Comparison of ENCODE assay signal across 9 mouse cellular contexts in the genomic region with DNA sequence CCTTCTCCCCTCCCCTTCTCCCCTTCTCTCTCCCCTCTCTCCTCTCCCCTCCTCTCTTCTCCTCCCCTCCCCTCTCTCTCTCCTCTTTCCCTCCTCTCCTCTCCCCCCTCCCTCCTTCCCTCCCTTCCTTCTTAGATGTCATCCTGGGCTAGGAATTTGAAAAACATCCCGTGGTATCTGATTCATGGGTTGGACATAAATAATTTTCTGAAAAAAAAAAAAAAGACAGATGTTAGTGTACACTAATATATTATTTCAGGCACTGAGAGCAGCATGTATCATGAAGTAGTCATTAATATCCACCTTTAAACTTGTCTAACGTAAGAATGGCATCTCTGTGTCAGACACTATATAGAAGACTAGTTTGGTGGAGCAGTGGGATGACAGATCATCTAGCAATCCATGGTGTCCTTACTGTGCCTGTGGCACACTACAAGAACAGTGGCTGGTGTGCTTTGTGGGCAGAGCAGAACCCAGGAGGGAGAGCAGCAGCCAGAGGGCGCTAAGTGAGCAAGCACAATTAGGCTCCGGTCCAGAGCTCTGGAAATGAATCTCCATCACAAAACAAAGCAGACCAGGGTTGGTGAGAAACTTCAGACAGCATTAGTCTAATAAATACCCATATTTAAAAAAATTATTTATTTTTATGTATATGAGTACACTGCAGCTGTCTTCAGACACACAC. TPM values are rescaled to one million over a fixed set of nuclear protein-coding genes. Genes with fewer than 3 reads are reported as not detected.
DNase-seq lines count a peak whose midpoint lies in the region; ATAC-seq and TF ChIP-seq lines count a peak whose summit lies in the region.
"Had no signal": no experiment of that assay in that cellular context is flagged by ENCODE, and none has a peak within 500 bp of the region (broad histone marks: within the 10 kb centered on the region; RNA-seq: fewer than 3 reads in every experiment).

No protein-coding gene starts in this region.

- TF ChIP-seq CTCF in layer of hippocampus, adult 2 months (conservative IDR thresholded peaks at IDR 0.05): peak; percentile 77

- 0 out of 2 replicates have a peak, but pooled peaks have one; percentile 50 for ATAC-seq in common myeloid progenitor, adult 5-6 weeks (replicated peaks; ENCODE audit: low read depth, poor library complexity, severe bottlenecking)

- DNase-seq in embryo, embryonic 10 days (ENCODE audit: low spot score): peak; percentile 35
- DNase-seq in embryo, embryonic 9.5 days (ENCODE audit: extremely low spot score): no peak
- no peak for DNase-seq in layer of hippocampus, adult 2 months (ENCODE audit: low spot score in 2 of 2)
- DNase-seq in layer of hippocampus, adult 9-11 months: no peak
- DNase-seq in A20 (ENCODE audit: low read depth, low spot score): peak; percentile 38
- DNase-seq in B cell, adult 2 months: no peak
- DNase-seq in cerebellum, adult 8-10 months: no peak

- no peak overlapping the region for H3K27ac ChIP-seq in layer of hippocampus, adult 2 months
- H3K27ac ChIP-seq: liver, embryonic 15.5 days had no signal

- no peak overlapping the region for H3K4me3 ChIP-seq in layer of hippocampus, adult 2 months
- H3K4me3 ChIP-seq: liver, embryonic 15.5 days had no signal

RNA-seq across cellular contexts. Expression of a gene that starts 13.3 kb away (rescaled TPM):
- total RNA-seq in layer of hippocampus, adult 2 months (2021): 10 to 100 TPM; 23.0 to 24.5 TPM
- 5.9 and 8.7 TPM in 2 replicates for total RNA-seq in common myeloid progenitor, adult 5-6 weeks (2017)

RNA-seq across cellular contexts. Expression of a gene that starts 14.2 kb away (rescaled TPM):
- total RNA-seq in layer of hippocampus, adult 2 months (2021): 1 to 10 TPM; 3.1 to 3.5 TPM
- total RNA-seq in common myeloid progenitor, adult 5-6 weeks (2017): not detected in 2 replicates

Comparison
In these comparisons a context has a peak if more than half of its experiments do, and no peak if none do; other contexts are left out.
1. DNase-seq: peak in embryo, embryonic 10 days (single experiment) and A20 (single experiment); none in embryo, embryonic 9.5 days (single experiment), layer of hippocampus, adult 2 months (0 of 2), layer of hippocampus, adult 9-11 months (single experiment), B cell, adult 2 months (0 of 2) and cerebellum, adult 8-10 months (single experiment).